Mouse (Mus musculus) hindbrain, embryonic 14.5 days (tissue): ENCODE data around the gene Ssr2. TPM values are rescaled to one million over a fixed set of nuclear protein-coding genes. Genes with fewer than 3 reads are reported as not detected.

Experiments used
- ATAC-seq: fragments of 200-750 bp; cut with Nextera tagmentation; 2 replicates; pipeline ENCODE4 v1.8.0; 2017; ENCODE audit warnings: moderate number of reproducible peaks, mild to moderate bottlenecking, moderate TSS enrichment, moderate library complexity; ENCODE audit not compliant: low FRiP score
- DNase-seq: peaks from one replicate; pipeline ENCODE4 v3.0.0-alpha.2; 2015; ENCODE audit warnings: low spot score
- H3K27ac ChIP-seq: fragments of 300-500 bp; sonication (generic); 2 replicates; pipeline ENCODE4 v1.5.1; 2014; ENCODE audit warnings: mild to moderate bottlenecking, moderate library complexity
- H3K27me3 ChIP-seq: fragments of 300-500 bp; sonication (generic); 2 replicates; pipeline ENCODE4 v1.6.1; 2014; ENCODE audit warnings: mild to moderate bottlenecking, low read length, mixed read lengths; ENCODE audit not compliant: control insufficient read depth, insufficient read depth
- H3K36me3 ChIP-seq: fragments of 300-500 bp; sonication (generic); replicated peaks from 2 replicates; pipeline ENCODE4 v1.6.1; 2014; ENCODE audit not compliant: control insufficient read depth, insufficient read depth
- H3K4me1 ChIP-seq: fragments of 300-500 bp; sonication (generic); replicated peaks from 2 replicates; pipeline ENCODE4 v1.6.1; 2014; ENCODE audit warnings: antibody characterized with exemption, low read length, mixed read lengths; ENCODE audit not compliant: control insufficient read depth, insufficient read depth
- H3K4me2 ChIP-seq: fragments of 300-500 bp; sonication (generic); replicated peaks from 2 replicates; pipeline ENCODE4 v1.6.1; 2014; ENCODE audit warnings: mild to moderate bottlenecking, moderate library complexity
- H3K4me3 ChIP-seq: fragments of 300-500 bp; sonication (generic); replicated peaks from 2 replicates; pipeline ENCODE4 v1.5.1; 2014; ENCODE audit warnings: mild to moderate bottlenecking, low read length
- H3K9ac ChIP-seq: fragments of 300-500 bp; sonication (generic); 2 replicates; pipeline ENCODE4 v1.6.1; 2014
- H3K9me3 ChIP-seq: fragments of 300-500 bp; sonication (generic); 2 replicates; pipeline ENCODE4 v1.6.1; 2016; ENCODE audit warnings: low read length; ENCODE audit not compliant: control insufficient read depth
- WGBS: fragments of 180-500 bp; shearing (Covaris S2); extraction: QIAGEN DNeasy Blood & Tissue Kit; methylation state at CpG from one replicate; pipeline ENCODE4 v1.1.7; 2014; 5-methylcytosine and 5-hydroxymethylcytosine counted together
- polyA plus RNA-seq: library from polyadenylated mRNA; unstranded; fragments of >200 nt; fragmentation: Nextera tagmentation; extraction: Ambion mirVana; gene quantifications from 2 replicates; pipeline ENCODE4 v1.2.1, GENCODE M21; 2014

Gene Ssr2
- polyA plus RNA-seq, 1 experiment from 2014 or later: 129 TPM

DNA sequence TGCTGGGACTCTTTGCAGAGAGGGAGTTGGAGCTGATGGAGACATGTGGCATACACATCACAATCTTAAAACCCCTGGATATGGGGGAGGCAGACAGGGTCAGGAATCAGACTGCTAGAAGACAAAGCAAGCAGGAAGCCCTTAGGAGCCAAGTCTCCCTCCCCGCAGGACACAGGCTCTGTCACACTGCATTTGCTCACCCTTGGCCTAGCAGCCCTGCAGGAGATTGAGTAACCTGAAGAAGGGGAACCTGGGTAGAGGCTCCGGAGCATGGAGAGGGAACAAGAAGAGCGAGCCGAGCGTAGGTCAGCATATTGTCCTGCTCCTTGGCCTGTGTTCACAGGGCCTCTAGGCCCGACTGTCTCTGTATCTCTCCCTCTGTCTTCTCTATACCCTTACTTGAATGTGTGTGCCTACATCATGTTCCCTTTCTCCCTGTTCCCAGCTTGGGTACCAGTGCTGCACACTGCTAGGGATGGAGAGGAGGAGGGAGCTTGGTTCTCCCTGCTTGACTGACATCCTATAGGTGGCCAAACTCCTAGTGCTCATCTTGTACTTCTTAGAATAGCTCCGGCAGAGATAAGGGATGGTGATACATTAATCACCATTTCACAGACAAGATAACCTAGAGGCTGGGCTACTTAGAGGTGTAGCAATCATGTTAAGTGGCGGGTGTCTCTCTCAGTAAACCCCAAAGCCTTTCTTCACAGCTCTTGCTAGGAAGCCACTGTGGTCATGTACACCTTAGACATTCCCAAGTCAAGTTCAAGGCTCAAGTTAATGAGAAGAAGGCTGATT, 42.6 kb downstream of the Ssr2 start:
- Histone ChIP-seq H3K27ac (no peak overlapping the region), H3K36me3 (no peaks in the 10 kb centered on the region), H3K9me3 (no peaks in the 10 kb centered on the region), H3K4me2 (no peak overlapping the region), H3K9ac (no peak overlapping the region), H3K4me1 (peaks cover 16% of the 10 kb centered on the region), H3K27me3 (no peaks in the 10 kb centered on the region), H3K4me3 (no peak overlapping the region)
- WGBS: 73% methylated on average over 8 of the region's 8 CpGs
- DNase-seq (no peak), ATAC-seq (no peak)

GRCm38 (mm10) chr3:88619113-88620097, 43.7 kb downstream of the Ssr2 start:
- Histone ChIP-seq H3K4me2 (no peak overlapping the region), H3K27me3 (no peaks in the 10 kb centered on the region), H3K27ac (no peak overlapping the region), H3K9ac (no peak overlapping the region), H3K36me3 (no peaks in the 10 kb centered on the region), H3K4me1 (peaks cover 22% of the 10 kb centered on the region), H3K4me3 (no peak overlapping the region), H3K9me3 (no peaks in the 10 kb centered on the region)
- no peak for ATAC-seq
- WGBS: 43% methylated on average over 9 of the region's 9 CpGs
- no peak for DNase-seq

DNA sequence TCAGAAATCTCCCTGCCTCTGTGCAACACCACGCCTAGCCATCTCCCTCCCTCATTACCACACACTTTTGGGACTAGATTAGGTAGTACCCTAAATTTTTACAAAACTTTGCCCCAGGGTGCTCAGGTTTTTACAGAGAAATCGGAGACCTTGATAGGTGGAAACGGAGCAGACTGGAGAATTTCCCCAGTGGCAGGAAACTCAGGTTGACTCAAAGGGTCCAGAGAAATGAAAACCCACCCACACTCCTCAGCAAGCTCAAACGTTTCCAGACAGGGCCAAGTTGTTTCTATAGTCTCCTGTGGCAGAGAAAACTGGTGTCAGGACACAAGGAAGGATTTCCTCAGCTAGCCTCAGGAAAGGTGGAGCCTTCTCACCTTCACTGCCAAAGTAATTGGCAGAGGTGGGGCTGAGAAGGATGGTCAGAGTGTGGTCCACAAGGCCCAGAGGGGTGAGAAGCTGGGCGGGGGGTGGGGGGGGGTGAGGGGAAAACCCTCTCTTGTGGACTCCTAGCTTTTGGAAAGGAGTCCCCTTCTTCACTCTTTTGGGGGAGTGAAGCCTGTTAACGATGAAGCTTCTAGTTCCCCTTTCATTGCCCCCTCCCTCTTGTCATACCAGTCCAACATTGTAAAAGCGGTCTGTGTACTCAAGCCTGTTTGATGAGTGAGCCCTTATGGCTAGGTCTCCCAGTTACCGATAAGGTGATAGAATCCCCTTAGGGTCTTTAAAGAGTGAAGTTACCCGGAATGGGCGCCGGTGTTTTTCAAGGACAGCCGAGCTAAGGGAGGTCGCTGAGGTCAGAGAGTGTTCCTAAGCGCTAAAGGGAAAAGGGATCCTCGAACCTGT, 44.7 kb downstream of the Ssr2 start:
- DNase-seq: no peak
- H3K36me3 ChIP-seq: peaks cover 6% of the 10 kb centered on the region; the same call in 1 of the 2 replicates
- no peak for ATAC-seq

DNA sequence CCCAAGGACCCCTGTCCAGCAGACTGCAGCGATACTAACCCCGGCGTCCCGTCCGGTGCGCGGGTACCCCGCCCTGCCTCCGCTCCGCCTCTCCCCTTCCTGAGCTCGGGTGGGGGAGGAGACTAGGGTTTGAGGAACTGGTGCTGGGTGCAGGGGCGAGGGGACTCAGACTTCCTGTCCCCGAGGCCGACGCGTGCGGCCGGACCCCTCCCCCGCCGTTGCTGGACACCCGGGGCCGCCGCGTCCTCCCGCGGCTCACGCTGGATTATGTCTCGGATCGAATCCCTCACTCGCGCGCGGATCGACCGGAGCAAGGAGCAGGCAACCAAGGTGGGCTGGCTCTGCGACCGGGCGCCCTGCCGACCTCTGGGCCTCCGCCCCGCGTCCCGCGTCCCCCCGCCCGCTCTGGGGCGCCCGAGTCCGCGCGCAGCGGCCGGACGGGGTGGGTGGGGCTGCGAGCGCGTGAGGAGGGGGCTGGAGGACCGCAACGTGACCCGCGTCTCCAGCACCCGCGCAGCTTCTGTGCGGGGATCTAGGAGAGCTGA, 45.4 kb downstream of the Ssr2 start:
- Histone ChIP-seq H3K27ac (peak overlapping the region; percentile 97), H3K9ac (peak overlapping the region; percentile 99), H3K36me3 (peaks cover 13% of the 10 kb centered on the region; the same call in 1 of the 2 replicates), H3K4me1 (peaks cover 34% of the 10 kb centered on the region), H3K27me3 (no peaks in the 10 kb centered on the region), H3K4me3 (peak overlapping the region; percentile 70), H3K9me3 (no peaks in the 10 kb centered on the region), H3K4me2 (peak overlapping the region; percentile 98)
- ATAC-seq (peak; percentile 49), DNase-seq (peak; percentile 46)
- WGBS: under 1% methylated on average over 64 of the region's 64 CpGs

More for the DNA sequence above, 44.7 kb downstream of the Ssr2 start:
- Histone ChIP-seq H3K4me1 (peaks cover 32% of the 10 kb centered on the region), H3K4me2 (peak overlapping the region; percentile 98), H3K9ac (peak overlapping the region; percentile 99), H3K27ac (peak overlapping the region; percentile 97), H3K9me3 (no peaks in the 10 kb centered on the region), H3K4me3 (peak overlapping the region; percentile 70), H3K27me3 (no peaks in the 10 kb centered on the region)
- 14% methylated on average over 15 of the region's 15 CpGs for WGBS

DNA sequence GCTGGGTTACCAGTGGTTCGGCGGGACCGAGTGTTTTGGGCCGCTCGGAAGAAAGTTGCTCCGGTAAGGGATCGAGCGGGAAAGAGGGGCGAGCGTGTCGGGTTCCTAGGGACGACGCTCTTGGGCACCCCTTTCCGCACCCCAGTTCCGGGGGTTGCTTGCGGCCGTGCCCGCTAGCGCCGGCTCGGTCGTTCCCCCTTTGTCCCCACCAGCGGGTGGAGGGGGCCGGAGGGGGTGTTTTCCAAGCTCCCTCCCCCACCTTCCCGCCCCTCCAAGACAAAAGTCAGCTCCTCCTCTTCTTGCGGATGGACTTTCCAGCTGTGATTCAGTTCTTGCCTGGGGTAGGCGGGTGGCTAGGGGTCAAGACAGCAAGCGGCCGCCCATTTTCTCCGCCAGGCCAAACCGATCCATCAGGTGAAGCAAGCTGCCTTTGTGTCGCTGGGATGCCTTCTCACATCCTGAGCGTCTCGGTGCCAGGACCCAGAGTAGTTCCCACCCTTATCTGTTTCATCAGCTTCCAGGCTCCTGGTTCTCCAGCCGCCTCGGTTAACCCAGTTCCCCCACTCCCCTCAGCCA, 45.9 kb downstream of the Ssr2 start:
- under 1% methylated on average over 35 of the region's 36 CpGs for WGBS
- Histone ChIP-seq H3K4me1 (peaks cover 35% of the 10 kb centered on the region), H3K27ac (peak overlapping the region; percentile 97), H3K9ac (peak overlapping the region; percentile 99), H3K9me3 (no peaks in the 10 kb centered on the region), H3K36me3 (peaks cover 15% of the 10 kb centered on the region; the same call in 1 of the 2 replicates), H3K27me3 (no peaks in the 10 kb centered on the region), H3K4me3 (peak overlapping the region; percentile 70), H3K4me2 (peak overlapping the region; percentile 98)
- DNase-seq (peak; percentile 46), ATAC-seq (peak; percentile 16)

- Histone ChIP-seq H3K4me2 (peak overlapping the region; percentile 98), H3K27me3 (no peaks in the 10 kb centered on the region), H3K27ac (peak overlapping the region; percentile 97), H3K36me3 (peaks cover 15% of the 10 kb centered on the region; the same call in 1 of the 2 replicates), H3K9ac (peak overlapping the region; percentile 99), H3K9me3 (no peaks in the 10 kb centered on the region), H3K4me1 (peaks cover 40% of the 10 kb centered on the region), H3K4me3 (peak overlapping the region; percentile 70)
- under 1% methylated on average over 24 of the region's 24 CpGs for WGBS
- ATAC-seq (0 out of 2 replicates have a peak, but pooled peaks have one; percentile 5), DNase-seq (peak; percentile 38)
Measured at GRCm38 (mm10) chr3:88622113-88622940, 46.7 kb downstream of the Ssr2 start.

DNA sequence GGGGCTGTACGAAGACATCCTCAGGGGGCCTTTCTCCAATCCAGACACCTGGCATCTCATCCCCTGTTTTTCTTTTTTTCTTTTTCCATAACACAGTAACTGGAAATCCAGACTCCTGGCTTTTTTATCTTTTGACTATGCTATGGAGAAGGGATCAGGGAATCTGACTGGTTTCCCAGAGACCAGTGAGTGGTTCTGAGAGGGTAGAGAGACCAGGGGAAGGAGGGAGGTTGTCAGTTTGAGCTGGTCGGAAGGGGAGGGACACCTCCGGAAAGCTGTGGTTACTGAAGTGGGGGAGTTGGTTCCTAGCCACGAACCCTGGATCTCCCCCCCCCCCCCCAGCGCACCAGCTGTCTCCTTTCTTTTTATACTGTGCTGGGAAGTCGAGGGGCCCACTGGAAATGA, 47.3 kb downstream of the Ssr2 start:
- peak; percentile 32; the same call in 1 of the 2 replicates for ATAC-seq
- no peaks in the 10 kb centered on the region for H3K9me3 ChIP-seq
- WGBS: 0% methylated on average over 6 of the region's 6 CpGs

More for the DNA sequence above, 47.3 kb downstream of the Ssr2 start:
- peak overlapping the region; percentile 97 for H3K27ac ChIP-seq
- peaks cover 15% of the 10 kb centered on the region; the same call in 1 of the 2 replicates for H3K36me3 ChIP-seq
- H3K4me2 ChIP-seq: peak overlapping the region; percentile 98
- peak overlapping the region; percentile 99 for H3K9ac ChIP-seq
- H3K4me1 ChIP-seq: peaks cover 40% of the 10 kb centered on the region
- H3K27me3 ChIP-seq: no peaks in the 10 kb centered on the region
- peak; percentile 65 for DNase-seq
- peak overlapping the region; percentile 70 for H3K4me3 ChIP-seq
